Mouse (Mus musculus) ES-Bruce4 (cell line): ENCODE results near the gene Mt4.

Experiments used
- CTCF ChIP-seq: IDR thresholded peaks from one replicate; pipeline ENCODE4 v1.8.1; 2011; ENCODE audit warnings: low read depth, low read length
- EP300 ChIP-seq: IDR thresholded peaks from 2 replicates; pipeline ENCODE4 v1.6.1; 2011; ENCODE audit warnings: low read depth, low read length; ENCODE audit not compliant: insufficient read depth
- POLR2A ChIP-seq: IDR thresholded peaks from one replicate; pipeline ENCODE4 v1.8.1; 2011; ENCODE audit warnings: low read length; ENCODE audit not compliant: insufficient read depth

DNA sequence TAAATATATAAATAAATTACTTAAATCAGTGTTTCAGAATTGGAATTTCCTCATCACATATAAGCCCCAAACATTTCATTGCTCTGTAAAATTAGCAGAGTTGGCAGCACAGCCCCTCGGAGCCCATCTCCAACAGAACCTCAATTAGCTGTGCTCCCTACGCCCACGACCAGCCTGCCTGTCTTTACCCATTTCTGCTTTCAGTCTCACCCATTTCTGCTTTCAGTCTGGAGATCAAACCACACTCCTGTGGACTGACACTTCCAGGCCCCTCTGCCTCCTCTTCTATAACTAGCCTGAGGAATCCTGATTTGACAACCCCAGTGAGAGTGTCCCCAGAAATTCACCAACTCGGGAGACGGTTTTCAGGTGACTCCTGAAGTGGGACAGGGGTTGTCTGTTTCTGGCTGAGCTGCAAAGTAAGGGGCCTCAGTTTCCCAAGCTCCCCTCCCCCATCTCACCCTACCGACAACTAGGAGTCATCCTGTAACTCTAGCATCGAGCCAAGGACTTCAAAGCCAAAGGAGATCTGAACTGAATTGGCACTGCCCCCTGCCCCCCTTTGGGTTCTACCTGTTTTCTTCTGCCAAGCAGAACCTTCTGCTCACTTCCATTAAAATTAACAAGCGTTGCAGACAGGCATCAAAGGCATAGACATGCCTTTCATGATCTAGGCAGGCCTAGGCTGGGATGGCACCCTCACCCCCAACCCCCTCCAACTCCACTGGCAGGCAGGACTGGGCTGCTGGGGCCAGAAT, 14.1 kb upstream of the Mt4 start:
- TF ChIP-seq EP300 (no peak), CTCF (no peak), POLR2A (no peak)
